Mouse (Mus musculus) lung, embryonic 14.5 days (tissue): ENCODE data around the gene Ppp6r3. TPM values are rescaled to one million over a fixed set of nuclear protein-coding genes. Genes with fewer than 3 reads are reported as not detected.
"Not testable (repeated sequence)": the region's sequence is repeated elsewhere in the genome, so short reads cannot be mapped to it uniquely, and the experiment has no call there.

Experiments used
- ATAC-seq: fragments of 200-750 bp; cut with Nextera tagmentation; 2 replicates; pipeline ENCODE4 v1.8.0; 2017; ENCODE audit warnings: mild to moderate bottlenecking, moderate TSS enrichment, moderate library complexity; ENCODE audit not compliant: insufficient read depth
- DNase-seq: peaks from one replicate; pipeline ENCODE4 v3.0.0-alpha.2; 2015
- H3K27ac ChIP-seq: fragments of 300-500 bp; sonication (generic); 2 replicates; pipeline ENCODE4 v1.5.1; 2014; ENCODE audit warnings: low read depth, mild to moderate bottlenecking, moderate library complexity
- H3K27me3 ChIP-seq: fragments of 300-500 bp; sonication (generic); 2 replicates; pipeline ENCODE4 v1.6.1; 2014; ENCODE audit warnings: low read length, control low read depth; ENCODE audit not compliant: insufficient read depth
- H3K36me3 ChIP-seq: fragments of 300-500 bp; sonication (generic); 2 replicates; pipeline ENCODE4 v1.6.1; 2014; ENCODE audit warnings: control low read depth; ENCODE audit not compliant: insufficient read depth
- H3K4me1 ChIP-seq: fragments of 300-500 bp; sonication (generic); 2 replicates; pipeline ENCODE4 v1.6.1; 2014; ENCODE audit warnings: antibody characterized with exemption, control low read depth; ENCODE audit not compliant: insufficient read depth
- H3K4me2 ChIP-seq: fragments of 300-500 bp; sonication (generic); 2 replicates; pipeline ENCODE4 v1.6.1; 2014; ENCODE audit warnings: mild to moderate bottlenecking
- H3K4me3 ChIP-seq: fragments of 300-500 bp; sonication (generic); 2 replicates; pipeline ENCODE4 v1.5.1; 2014; ENCODE audit warnings: low read depth, low read length
- H3K9ac ChIP-seq: fragments of 300-500 bp; sonication (generic); 2 replicates; pipeline ENCODE4 v1.6.1; 2014
- H3K9me3 ChIP-seq: fragments of 300-500 bp; sonication (generic); 2 replicates; pipeline ENCODE4 v1.6.1; 2016; ENCODE audit warnings: low read depth, low read length, control low read depth
- CTCF ChIP-seq: IDR thresholded peaks from 2 replicates; pipeline ENCODE4 v1.5.1; 2016; ENCODE audit warnings: antibody characterized with exemption, low read depth
- WGBS: fragments of 180-500 bp; shearing (Covaris S2); extraction: QIAGEN DNeasy Blood & Tissue Kit; methylation state at CpG from one replicate; pipeline ENCODE4 v1.1.7; 2014; 5-methylcytosine and 5-hydroxymethylcytosine counted together
- polyA plus RNA-seq: library from polyadenylated mRNA; unstranded; fragments of >200 nt; fragmentation: Nextera tagmentation; extraction: Ambion mirVana; gene quantifications from 2 replicates; pipeline ENCODE4 v1.2.1, GENCODE M21; 2014

Gene Ppp6r3
- polyA plus RNA-seq, 1 experiment from 2014 or later = 74.6 TPM

DNA sequence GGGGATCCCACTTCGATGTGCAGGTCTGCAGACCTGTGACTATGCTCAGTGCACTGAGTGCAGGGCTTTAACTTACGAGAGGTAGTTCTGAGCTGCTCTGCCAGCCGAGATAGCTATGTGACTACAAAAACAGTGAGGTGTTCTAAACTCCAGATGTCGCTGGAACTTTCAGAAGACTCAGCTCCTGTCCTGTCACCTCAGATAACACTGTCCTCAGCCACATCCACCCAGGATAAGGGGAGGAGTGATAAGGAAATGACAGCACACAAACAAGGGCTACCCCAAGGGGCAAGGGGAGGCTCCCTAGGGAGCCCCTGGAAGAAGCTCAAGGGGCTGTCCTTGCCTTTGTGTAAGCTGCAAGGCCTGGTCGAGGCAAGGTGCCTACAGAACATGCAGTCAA lies 14.0 kb upstream of the Ppp6r3 start:
- ATAC-seq = no peak
- no peaks in the 10 kb centered on the region for H3K4me1 ChIP-seq
- no peak overlapping the region for H3K27ac ChIP-seq
- no peak for TF ChIP-seq CTCF
- H3K4me3 ChIP-seq = no peak overlapping the region
- no peaks in the 10 kb centered on the region for H3K9me3 ChIP-seq
- no peak overlapping the region for H3K9ac ChIP-seq
- peaks cover 88% of the 10 kb centered on the region for H3K36me3 ChIP-seq
- 66% methylated on average over 5 of the region's 5 CpGs for WGBS
- H3K27me3 ChIP-seq = no peaks in the 10 kb centered on the region
- no peak overlapping the region for H3K4me2 ChIP-seq
- DNase-seq = no peak

- H3K27ac ChIP-seq = not testable (repeated sequence)
These were observed 12.2 kb upstream of the Ppp6r3 start for GRCm38 (mm10) chr19:3587729-3588128.

DNA sequence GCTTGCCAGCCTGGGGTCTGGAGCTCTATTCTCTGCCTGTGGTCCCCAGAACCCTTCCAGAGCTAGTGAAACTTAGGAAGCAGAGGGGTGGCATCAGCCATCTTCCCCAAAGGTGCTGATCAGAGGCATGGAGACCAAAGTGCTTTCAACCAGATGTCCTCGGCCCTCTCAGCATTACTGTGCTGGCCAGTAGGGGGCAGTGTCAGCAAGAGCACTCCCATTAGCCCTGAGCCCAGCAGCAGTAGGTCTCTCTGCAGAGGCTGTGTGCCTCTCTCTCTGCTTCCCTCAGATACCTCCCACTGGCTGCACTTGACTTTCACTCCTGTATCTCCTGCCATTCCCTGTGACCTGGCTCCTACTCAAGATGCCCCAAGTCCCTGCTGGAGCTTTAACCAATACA lies 11.0 kb upstream of the Ppp6r3 start:
- H3K9ac ChIP-seq = no peak overlapping the region
- 33% methylated on average over 1 of the region's 1 CpGs for WGBS
- DNase-seq (peak; percentile 70), ATAC-seq (peak; percentile 24; the same call in 1 of the 2 replicates)
- no peak overlapping the region for H3K27ac ChIP-seq
- peaks cover 74% of the 10 kb centered on the region for H3K36me3 ChIP-seq
- peak; percentile 86 for TF ChIP-seq CTCF
- H3K4me1 ChIP-seq = no peaks in the 10 kb centered on the region
- H3K9me3 ChIP-seq = no peaks in the 10 kb centered on the region
- H3K27me3 ChIP-seq = no peaks in the 10 kb centered on the region
- no peak overlapping the region for H3K4me3 ChIP-seq
- H3K4me2 ChIP-seq = no peak overlapping the region

More at GRCm38 (mm10) chr19:3587729-3588128, 12.2 kb upstream of the Ppp6r3 start:
- TF ChIP-seq CTCF = peak; percentile 65
- H3K36me3 ChIP-seq = peaks cover 85% of the 10 kb centered on the region
- not testable (repeated sequence) for H3K9ac ChIP-seq, H3K4me3 ChIP-seq, H3K4me1 ChIP-seq, H3K4me2 ChIP-seq, H3K9me3 ChIP-seq, DNase-seq, ATAC-seq, H3K27me3 ChIP-seq
- 93% methylated on average over 5 of the region's 5 CpGs for WGBS

DNA sequence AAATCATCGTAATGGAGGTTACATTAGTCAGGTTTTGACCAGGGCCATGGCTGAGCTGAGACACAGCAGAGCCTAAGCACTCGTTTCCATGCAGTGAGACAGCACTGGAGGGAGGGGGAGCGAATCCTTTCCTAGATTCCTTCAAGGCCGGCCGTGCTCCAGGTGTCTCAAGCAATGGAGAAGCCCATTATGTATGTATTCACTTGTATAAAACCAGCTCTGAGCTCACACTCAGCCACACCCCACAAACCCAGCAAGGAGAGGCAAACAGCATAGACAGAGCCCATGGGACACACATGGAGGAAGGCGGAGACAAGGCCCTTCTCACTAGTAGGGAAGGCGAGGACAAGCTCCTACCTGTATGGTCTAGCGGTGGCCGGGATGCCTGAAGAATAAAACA lies 10.5 kb upstream of the Ppp6r3 start:
- no peak for TF ChIP-seq CTCF
- Histone ChIP-seq H3K4me2 (no peak overlapping the region), H3K9me3 (no peaks in the 10 kb centered on the region), H3K27ac (no peak overlapping the region), H3K9ac (no peak overlapping the region), H3K36me3 (peaks cover 68% of the 10 kb centered on the region), H3K4me3 (no peak overlapping the region), H3K4me1 (no peaks in the 10 kb centered on the region), H3K27me3 (no peaks in the 10 kb centered on the region)
- DNase-seq (no peak), ATAC-seq (no peak)
- 92% methylated on average over 9 of the region's 9 CpGs for WGBS

DNA sequence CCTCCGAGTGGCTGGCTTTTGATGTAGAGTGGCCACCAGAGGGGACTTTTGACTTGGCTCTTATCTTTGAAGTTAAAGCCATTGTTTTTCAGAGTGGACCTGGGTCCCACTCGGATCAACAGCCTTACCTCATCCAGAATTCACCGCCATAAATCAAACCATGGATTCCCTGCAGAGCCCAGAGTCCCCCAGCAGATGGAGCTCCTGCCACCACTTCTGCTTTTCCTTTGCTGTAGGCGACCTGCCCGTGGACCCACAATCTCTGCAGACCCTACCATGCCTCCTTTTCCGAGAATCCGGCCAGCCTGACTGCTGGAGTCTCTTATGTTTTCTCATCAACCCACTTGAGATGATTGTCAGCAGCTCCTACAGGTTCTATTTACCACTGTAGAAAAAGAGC lies 5.8 kb upstream of the Ppp6r3 start:
- no peaks in the 10 kb centered on the region for H3K9me3 ChIP-seq

DNA sequence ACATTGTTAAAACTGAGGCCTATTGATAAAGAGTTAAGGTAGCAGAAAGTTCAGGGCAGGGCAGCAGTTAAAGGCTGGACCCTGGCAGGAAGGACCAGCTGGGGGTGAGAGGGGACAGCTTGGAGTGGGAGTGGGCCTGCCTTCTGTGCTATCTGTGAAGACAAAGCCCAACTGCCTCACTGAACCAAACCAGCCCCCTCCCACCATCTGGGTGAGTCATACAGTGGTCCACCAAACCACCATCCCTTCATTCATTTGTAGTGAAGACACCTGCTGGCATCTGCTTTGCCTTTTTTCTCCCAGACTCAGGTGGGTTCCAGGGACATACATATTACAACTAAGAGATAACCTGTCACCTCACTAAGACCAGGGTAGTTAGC lies 2.4 kb upstream of the Ppp6r3 start:
- H3K9me3 ChIP-seq = no peaks in the 10 kb centered on the region
- H3K36me3 ChIP-seq = no peaks in the 10 kb centered on the region
- no peaks in the 10 kb centered on the region for H3K27me3 ChIP-seq
- no peak overlapping the region for H3K4me2 ChIP-seq
- no peak for TF ChIP-seq CTCF
- H3K4me3 ChIP-seq = no peak overlapping the region
- no peak for ATAC-seq
- no peak for DNase-seq
- H3K4me1 ChIP-seq = peaks cover 9% of the 10 kb centered on the region
- H3K27ac ChIP-seq = no peak overlapping the region
- H3K9ac ChIP-seq = no peak overlapping the region

More for the DNA sequence above, 5.8 kb upstream of the Ppp6r3 start:
- Histone ChIP-seq H3K36me3 (peaks cover 30% of the 10 kb centered on the region), H3K27me3 (no peaks in the 10 kb centered on the region), H3K4me2 (no peak overlapping the region), H3K27ac (no peak overlapping the region), H3K9ac (no peak overlapping the region), H3K4me1 (no peaks in the 10 kb centered on the region; the same call in 1 of the 2 replicates), H3K4me3 (no peak overlapping the region)
- peak; percentile 68 for TF ChIP-seq CTCF
- WGBS = 21% methylated on average over 7 of the region's 7 CpGs
- no peak for ATAC-seq
- peak; percentile 71 for DNase-seq

DNA sequence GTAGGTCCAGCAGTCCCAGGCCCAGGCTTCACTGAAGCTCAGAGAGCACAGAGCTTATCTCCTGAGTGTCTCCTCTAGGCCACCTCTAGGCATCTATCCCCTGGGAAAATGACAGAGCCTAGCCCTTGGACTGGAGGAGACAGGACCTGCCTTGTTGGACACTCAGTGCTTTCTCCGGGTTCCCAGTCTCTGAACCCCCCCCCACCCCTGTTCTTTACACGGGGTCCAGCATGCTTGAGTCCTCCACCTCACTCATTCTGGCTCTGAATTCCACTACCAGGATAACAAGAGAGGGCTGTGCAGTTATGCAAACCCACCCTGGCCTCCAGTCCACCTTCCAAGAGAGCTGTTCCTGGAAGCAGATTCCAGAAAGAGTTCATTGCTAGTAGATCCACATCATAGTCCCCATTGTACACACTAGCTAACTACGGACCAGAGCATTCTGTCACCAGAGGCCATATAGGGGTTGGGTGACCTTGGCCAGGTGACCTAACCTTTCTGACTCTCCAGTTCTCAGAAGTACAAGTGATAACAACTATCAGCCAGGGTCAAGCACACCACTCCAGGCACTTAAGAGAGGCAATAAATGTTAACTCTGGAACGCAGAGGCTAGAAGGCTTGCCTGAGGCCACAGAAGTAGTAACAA lies 1.8 kb upstream of the Ppp6r3 start:
- H3K9ac ChIP-seq = no peak overlapping the region
- WGBS = 62% methylated on average over 4 of the region's 4 CpGs
- no peak for TF ChIP-seq CTCF
- ATAC-seq (no peak), DNase-seq (no peak)
- no peaks in the 10 kb centered on the region for H3K36me3 ChIP-seq
- H3K4me3 ChIP-seq = no peak overlapping the region
- no peaks in the 10 kb centered on the region for H3K27me3 ChIP-seq
- H3K9me3 ChIP-seq = no peaks in the 10 kb centered on the region
- H3K27ac ChIP-seq = no peak overlapping the region
- H3K4me2 ChIP-seq = no peak overlapping the region
- peaks cover 9% of the 10 kb centered on the region for H3K4me1 ChIP-seq
